ENCODE assay signal across 11 mouse cellular contexts in genomic region chr19:10014824-10015223, GRCm38 (mm10). TPM values are rescaled to one million over a fixed set of nuclear protein-coding genes. Genes with fewer than 3 reads are reported as not detected.
A peak's percentile ranks its signal among the peaks of the same experiment; 100 is the strongest.
DNase-seq lines count a peak whose midpoint lies in the region; ATAC-seq and TF ChIP-seq lines count a peak whose summit lies in the region.
"Had no signal": no experiment of that assay in that cellular context is flagged by ENCODE, and none has a peak within 500 bp of the region (broad histone marks: within the 10 kb centered on the region; RNA-seq: fewer than 3 reads in every experiment).

No protein-coding gene starts in this region.

- peaks cover 33% of the 10 kb centered on the region for H3K27me3 ChIP-seq in forebrain, embryonic 10.5 days (ENCODE audit: poor library complexity, severe bottlenecking)
- no peaks in the 10 kb centered on the region for H3K27me3 ChIP-seq in forebrain, embryonic 16.5 days (replicated peaks; ENCODE audit: control insufficient read depth, insufficient read depth, low read length)
- H3K27me3 ChIP-seq in G1E (ENCODE audit: insufficient read depth, low read length): peaks cover 4% of the 10 kb centered on the region; the same call in 1 of the 2 replicates
- H3K27me3 ChIP-seq in intestine, embryonic 15.5 days (replicated peaks): no peaks in the 10 kb centered on the region
- H3K27me3 ChIP-seq in liver, embryonic 11.5 days (replicated peaks; ENCODE audit: control insufficient read depth, insufficient read depth, low read length): no peaks in the 10 kb centered on the region

- H3K27ac ChIP-seq in forebrain, embryonic 10.5 days: peak overlapping the region; percentile 81
- H3K27ac ChIP-seq in forebrain, embryonic 16.5 days (ENCODE audit: low read length): no peak overlapping the region
- H3K27ac ChIP-seq in intestine, embryonic 15.5 days: no peak overlapping the region
- H3K27ac ChIP-seq in liver, embryonic 11.5 days (ENCODE audit: low read depth, low read length): peak overlapping the region; percentile 95
- H3K27ac ChIP-seq: midbrain, embryonic 13.5 days had no signal

- H3K36me3 ChIP-seq in forebrain, embryonic 10.5 days (replicated peaks): no peaks in the 10 kb centered on the region
- no peaks in the 10 kb centered on the region for H3K36me3 ChIP-seq in forebrain, embryonic 16.5 days (ENCODE audit: control insufficient read depth, insufficient read depth)
- peaks cover 5% of the 10 kb centered on the region for H3K36me3 ChIP-seq in G1E (replicated peaks)
- H3K36me3 ChIP-seq in intestine, embryonic 15.5 days: no peaks in the 10 kb centered on the region
- H3K36me3 ChIP-seq in liver, embryonic 11.5 days (ENCODE audit: control insufficient read depth, insufficient read depth, low read length): no peaks in the 10 kb centered on the region
- H3K36me3 ChIP-seq: midbrain, embryonic 13.5 days had no signal

- TF ChIP-seq CTCF in G1E (IDR thresholded peaks at IDR 0.05; ENCODE audit: low read depth, low read length): no peak

- H3K4me3 ChIP-seq in forebrain, embryonic 10.5 days: peak overlapping the region; percentile 28
- no peak overlapping the region for H3K4me3 ChIP-seq in forebrain, embryonic 16.5 days (replicated peaks; ENCODE audit: low read length)
- peak overlapping the region; percentile 71 for H3K4me3 ChIP-seq in G1E (ENCODE audit: low read depth, low read length)
- H3K4me3 ChIP-seq in intestine, embryonic 15.5 days (replicated peaks): no peak overlapping the region
- H3K4me3 ChIP-seq in liver, embryonic 11.5 days (ENCODE audit: low read depth, low read length): peak overlapping the region; percentile 69
- H3K4me3 ChIP-seq: midbrain, embryonic 13.5 days had no signal

- no peak for DNase-seq in forebrain, embryonic 10.5 days (ENCODE audit: extremely low spot score, low spot score)
- DNase-seq in G1E (ENCODE audit: low spot score): peak; percentile 73
- peak; percentile 67 for DNase-seq in liver, embryonic 11.5 days (ENCODE audit: low spot score)
- no peak for DNase-seq in frontal cortex, postnatal 14 days (ENCODE audit: low spot score in 2 of 2)
- DNase-seq in ovary, postnatal 10 days (ENCODE audit: low spot score): no peak
- no peak for DNase-seq in gastrocnemius, adult 8-10 months (ENCODE audit: low spot score in 2 of 2)
- DNase-seq: cerebellum, postnatal 10 days; gastrocnemius, postnatal 36 days had no signal

- H3K4me1 ChIP-seq in forebrain, embryonic 10.5 days: peaks cover 62% of the 10 kb centered on the region
- peaks cover 14% of the 10 kb centered on the region for H3K4me1 ChIP-seq in forebrain, embryonic 16.5 days (replicated peaks; ENCODE audit: control insufficient read depth, insufficient read depth, low read length)
- peaks cover 92% of the 10 kb centered on the region for H3K4me1 ChIP-seq in G1E (ENCODE audit: insufficient read depth, low read depth, low read length)
- peaks cover 44% of the 10 kb centered on the region for H3K4me1 ChIP-seq in intestine, embryonic 15.5 days (replicated peaks)
- peaks cover 75% of the 10 kb centered on the region for H3K4me1 ChIP-seq in liver, embryonic 11.5 days (replicated peaks; ENCODE audit: control insufficient read depth, insufficient read depth, low read length)

- no peaks in the 10 kb centered on the region for H3K9me3 ChIP-seq in forebrain, embryonic 10.5 days
- H3K9me3 ChIP-seq in forebrain, embryonic 16.5 days (ENCODE audit: control insufficient read depth, low read length): no peaks in the 10 kb centered on the region
- H3K9me3 ChIP-seq in G1E (replicated peaks): no peaks in the 10 kb centered on the region
- no peaks in the 10 kb centered on the region for H3K9me3 ChIP-seq in intestine, embryonic 15.5 days
- H3K9me3 ChIP-seq in liver, embryonic 11.5 days (ENCODE audit: control insufficient read depth, low read length): no peaks in the 10 kb centered on the region
- H3K9me3 ChIP-seq: midbrain, embryonic 13.5 days had no signal

- WGBS in forebrain, embryonic 10.5 days: 81% methylated on average over 13 of the region's 13 CpGs
- WGBS in forebrain, embryonic 16.5 days: 81% methylated on average over 13 of the region's 13 CpGs
- WGBS in intestine, embryonic 15.5 days: 64% methylated on average over 13 of the region's 13 CpGs
- 28% methylated on average over 13 of the region's 13 CpGs for WGBS in liver, embryonic 11.5 days

- ATAC-seq in forebrain, embryonic 16.5 days: no peak
- peak; percentile 48 for ATAC-seq in G1E (ENCODE audit: extremely low read depth, insufficient number of reproducible peaks, low FRiP score, poor library complexity, severe bottlenecking)
- ATAC-seq in intestine, embryonic 15.5 days: peak; percentile 51
- peak; percentile 80 for ATAC-seq in liver, embryonic 11.5 days (replicated peaks; ENCODE audit: low FRiP score)
- ATAC-seq: midbrain, embryonic 13.5 days had no signal

- H3K4me2 ChIP-seq in forebrain, embryonic 16.5 days (ENCODE audit: low read length): no peak overlapping the region
- peak overlapping the region; percentile 52 for H3K4me2 ChIP-seq in intestine, embryonic 15.5 days (replicated peaks)
- H3K4me2 ChIP-seq in liver, embryonic 11.5 days: peak overlapping the region; percentile 100
- H3K4me2 ChIP-seq: midbrain, embryonic 13.5 days had no signal

- no peak overlapping the region for H3K9ac ChIP-seq in forebrain, embryonic 16.5 days (replicated peaks; ENCODE audit: low read depth, low read length)
- H3K9ac ChIP-seq in intestine, embryonic 15.5 days: no peak overlapping the region
- H3K9ac ChIP-seq in liver, embryonic 11.5 days (ENCODE audit: low read depth, low read length): peak overlapping the region; percentile 74
- H3K9ac ChIP-seq: midbrain, embryonic 13.5 days had no signal

RNA-seq across cellular contexts. Expression of gene Rab3il1, which starts 13.4 kb away (rescaled TPM):
- polyA plus RNA-seq in forebrain, embryonic 10.5 days (2016; fragmentation: Nextera tagmentation; extraction: Ambion mirVana): 39.3 and 39.8 TPM in 2 replicates
- 18.0 and 18.4 TPM in 2 replicates for polyA plus RNA-seq in forebrain, embryonic 16.5 days (2015; fragmentation: Nextera tagmentation; extraction: Ambion mirVana)
- 4.7 and 25.4 TPM in 2 replicates for total RNA-seq in G1E (2014; fragmentation: Nextera tagmentation)
- total RNA-seq in G1E (2017): 2.7 and 3.1 TPM in 2 replicates
- 4.0 and 4.2 TPM in 2 replicates for polyA plus RNA-seq in G1E (2012)
- 34.7 and 35.0 TPM in 2 replicates for polyA plus RNA-seq in intestine, embryonic 15.5 days (2015; fragmentation: Nextera tagmentation; extraction: Ambion mirVana)
- polyA plus RNA-seq in liver, embryonic 11.5 days (2014; fragmentation: Nextera tagmentation; extraction: Ambion mirVana): 133 and 137 TPM in 2 replicates
- total RNA-seq in gastrocnemius, adult 8-10 months (2022): 1 to 10 TPM; 2.5 to 3.9 (median 3.3) TPM

RNA-seq across cellular contexts. Expression of gene Best1, which starts 13.4 kb away (rescaled TPM):
- 2.1 and 2.3 TPM in 2 replicates for polyA plus RNA-seq in forebrain, embryonic 10.5 days (2016; fragmentation: Nextera tagmentation; extraction: Ambion mirVana)
- polyA plus RNA-seq in forebrain, embryonic 16.5 days (2015; fragmentation: Nextera tagmentation; extraction: Ambion mirVana): 1.2 and 1.5 TPM in 2 replicates
- not detected in 2 replicates for total RNA-seq in G1E (2014; fragmentation: Nextera tagmentation)
- total RNA-seq in G1E (2017): 0.22 TPM in 1 of 2 replicates, not detected in the other
- 0.03 TPM in 1 of 2 replicates, not detected in the other for polyA plus RNA-seq in G1E (2012)
- polyA plus RNA-seq in intestine, embryonic 15.5 days (2015; fragmentation: Nextera tagmentation; extraction: Ambion mirVana): 0.50 and 0.58 TPM in 2 replicates
- polyA plus RNA-seq in liver, embryonic 11.5 days (2014; fragmentation: Nextera tagmentation; extraction: Ambion mirVana): 0.31 and 0.59 TPM in 2 replicates
- under 1 TPM in 3 of 4 experiments, not detected in 1; 0.39 to 0.46 (median 0.45) TPM for total RNA-seq in gastrocnemius, adult 8-10 months (2022)

RNA-seq across cellular contexts. Expression of gene Fads3, which starts 26.5 kb away (rescaled TPM):
- polyA plus RNA-seq in forebrain, embryonic 10.5 days (2016; fragmentation: Nextera tagmentation; extraction: Ambion mirVana): 4.6 and 5.5 TPM in 2 replicates
- polyA plus RNA-seq in forebrain, embryonic 16.5 days (2015; fragmentation: Nextera tagmentation; extraction: Ambion mirVana): 14.1 and 20.9 TPM in 2 replicates
- total RNA-seq in G1E (2014; fragmentation: Nextera tagmentation) (32.8 and 41.8 TPM in 2 replicates), G1E (2017) (17.0 and 20.1 TPM in 2 replicates)
- 46.6 and 48.8 TPM in 2 replicates for polyA plus RNA-seq in G1E (2012)
- polyA plus RNA-seq in intestine, embryonic 15.5 days (2015; fragmentation: Nextera tagmentation; extraction: Ambion mirVana): 15.1 and 16.3 TPM in 2 replicates
- polyA plus RNA-seq in liver, embryonic 11.5 days (2014; fragmentation: Nextera tagmentation; extraction: Ambion mirVana): 7.2 and 7.3 TPM in 2 replicates
- total RNA-seq in gastrocnemius, adult 8-10 months (2022): 1 to 10 TPM; 1.5 to 4.9 (median 3.5) TPM

RNA-seq across cellular contexts. Expression of gene Fth1, which starts 34.4 kb away (rescaled TPM):
- polyA plus RNA-seq in forebrain, embryonic 10.5 days (2016; fragmentation: Nextera tagmentation; extraction: Ambion mirVana): 1,226 and 1,339 TPM in 2 replicates
- 1,497 and 1,681 TPM in 2 replicates for polyA plus RNA-seq in forebrain, embryonic 16.5 days (2015; fragmentation: Nextera tagmentation; extraction: Ambion mirVana)
- total RNA-seq in G1E (2014; fragmentation: Nextera tagmentation): 2,660 and 2,681 TPM in 2 replicates
- 936 and 1,016 TPM in 2 replicates for total RNA-seq in G1E (2017)
- polyA plus RNA-seq in G1E (2012): 28,412 and 34,236 TPM in 2 replicates
- 1,893 and 1,941 TPM in 2 replicates for polyA plus RNA-seq in intestine, embryonic 15.5 days (2015; fragmentation: Nextera tagmentation; extraction: Ambion mirVana)
- polyA plus RNA-seq in liver, embryonic 11.5 days (2014; fragmentation: Nextera tagmentation; extraction: Ambion mirVana): 3,796 and 3,887 TPM in 2 replicates
- total RNA-seq in gastrocnemius, adult 8-10 months (2022): 1,000 to 10,000 TPM; 1,901 to 2,305 (median 2,120) TPM

Comparison
In these comparisons a context has a peak if more than half of its experiments do, and no peak if none do; other contexts are left out.
1. H3K27ac ChIP-seq: peak in forebrain, embryonic 10.5 days (single experiment) and liver, embryonic 11.5 days (single experiment); none in forebrain, embryonic 16.5 days (single experiment) and intestine, embryonic 15.5 days (single experiment).
2. H3K4me3 ChIP-seq: peak in forebrain, embryonic 10.5 days (single experiment), G1E (single experiment) and liver, embryonic 11.5 days (single experiment); none in forebrain, embryonic 16.5 days (single experiment) and intestine, embryonic 15.5 days (single experiment).
3. DNase-seq: peak in G1E (single experiment) and liver, embryonic 11.5 days (single experiment); none in forebrain, embryonic 10.5 days (single experiment), frontal cortex, postnatal 14 days (0 of 2), ovary, postnatal 10 days (single experiment) and gastrocnemius, adult 8-10 months (0 of 2).